Mouse (Mus musculus) left cerebral cortex, adult 18-20 months (tissue): ENCODE measurements around the gene Fbl. TPM values are rescaled to one million over a fixed set of nuclear protein-coding genes. Genes with fewer than 3 reads are reported as not detected.
"Not testable (repeated sequence)": the region's sequence is repeated elsewhere in the genome, so short reads cannot be mapped to it uniquely, and the experiment has no call there.

Source experiments
- DNase-seq, 2 experiments: peaks; one replicate each; pipeline ENCODE4 v3.0.0; 2021 to 2022; ENCODE audit warnings: low spot score in 2 of 2, mixed read lengths in 1 of 2
- long read RNA-seq, 2 experiments: library from polyadenylated mRNA; stranded (forward); transcript quantifications; one replicate each; pipeline ENCODE4 v2.0.0; 2021
- total RNA-seq, 2 experiments: library from RNA; stranded (reverse); gene quantifications; 2 replicates each; pipeline ENCODE4 v1.2.3; 2021

Gene Fbl
- total RNA-seq: 10 to 100 TPM; 47.8 to 60.2 TPM
- long read RNA-seq, experiment 1, transcript Fbl-201 (9 exons, 1,197 nt): major isoform, 28 of 33 reads
- long read RNA-seq, experiment 1, partial matches to known transcripts: 3 of 33 reads
- long read RNA-seq, experiment 1, other reads (novel, unspliced or antisense): 2 of 33 reads
- long read RNA-seq, experiment 2, transcript Fbl-201 (9 exons, 1,197 nt): major isoform, 26 of 28 reads
- long read RNA-seq, experiment 2, partial matches to known transcripts: 0 of 28 reads
- long read RNA-seq, experiment 2, other reads (novel, unspliced or antisense): 2 of 28 reads

DNA sequence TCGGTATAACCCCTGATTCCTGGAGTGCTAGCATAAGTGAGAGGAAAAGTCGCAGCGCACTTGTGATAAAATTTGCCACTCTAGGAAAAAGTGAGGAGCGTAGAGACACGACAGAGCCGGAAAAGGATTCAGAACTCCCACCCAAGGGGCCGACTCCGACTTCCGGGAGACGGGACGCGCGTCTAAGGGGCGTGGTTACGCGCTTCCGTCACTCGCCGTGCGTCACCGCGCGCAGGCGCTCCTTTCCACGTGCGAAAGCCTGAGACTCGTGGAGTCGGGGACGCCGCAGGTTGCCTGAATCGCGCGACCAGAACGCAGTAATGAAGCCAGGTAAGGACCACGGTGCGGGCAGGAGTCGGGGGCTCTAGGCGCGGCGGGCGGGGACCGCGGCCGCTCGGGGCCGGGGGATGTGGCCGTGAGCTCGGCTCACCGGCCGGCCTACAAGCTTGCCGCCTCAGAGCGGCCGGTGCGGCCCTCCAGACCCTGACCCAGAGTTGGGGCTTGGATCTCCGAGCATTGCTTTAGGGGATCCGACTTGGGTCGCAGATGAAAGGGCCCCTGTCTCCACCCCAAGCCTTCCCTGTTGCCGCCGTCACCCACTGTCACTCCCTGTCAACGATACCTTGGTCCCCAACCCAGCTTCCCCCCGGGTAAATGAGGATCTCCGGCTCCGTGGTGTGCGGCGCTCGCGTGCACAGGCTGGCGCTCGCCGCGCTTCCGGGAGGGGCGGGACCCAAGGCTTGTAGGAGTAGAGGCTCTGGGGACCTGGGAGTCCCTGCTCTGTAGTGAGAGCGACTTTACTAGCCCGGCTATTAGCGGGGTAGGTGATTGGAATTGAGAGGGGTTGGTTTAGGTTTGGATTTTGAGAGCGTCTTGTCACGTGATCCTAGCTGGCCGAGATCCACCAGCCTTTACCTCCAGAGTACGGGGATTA, at the start of gene Fbl:
Fbl (plus strand) TSS at position 222 of the 934 bp plus-strand sequence.
- DNase-seq: peak; percentile 90 to 93

GRCm38 (mm10) chr7:28129166-28129565, 40.3 kb upstream of the Fbl start, which contains the start of gene 9530053A07Rik:
TSS of gene 9530053A07Rik (plus strand) at chr7:28129466.
- no peak for DNase-seq

DNA sequence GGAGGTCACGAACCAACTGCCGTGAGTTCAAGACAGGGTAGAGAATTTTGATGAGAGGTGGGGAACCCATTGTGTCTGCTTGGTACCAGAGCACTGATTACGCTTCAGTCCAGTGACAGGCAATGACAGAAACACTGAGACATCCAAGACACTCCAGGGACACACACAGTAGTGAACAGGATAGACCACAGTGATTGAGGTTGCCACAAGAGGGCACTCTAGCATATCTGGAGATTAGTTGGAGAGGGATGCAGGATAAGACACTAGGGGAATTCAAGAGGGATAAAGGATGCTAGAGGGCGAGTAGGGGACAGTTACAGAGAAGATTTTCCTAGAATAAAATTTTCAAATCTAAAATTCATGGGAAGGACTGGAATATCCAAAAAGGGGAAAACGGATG, 31.9 kb upstream of the Fbl start:
- peak; percentile 39 to 65 for DNase-seq

- DNase-seq: peak; percentile 42 to 65
Observed at GRCm38 (mm10) chr7:28148263-28148662, 21.2 kb upstream of the Fbl start.

GRCm38 (mm10) chr7:28149841-28150240, 19.7 kb upstream of the Fbl start:
- DNase-seq: no peak

DNA sequence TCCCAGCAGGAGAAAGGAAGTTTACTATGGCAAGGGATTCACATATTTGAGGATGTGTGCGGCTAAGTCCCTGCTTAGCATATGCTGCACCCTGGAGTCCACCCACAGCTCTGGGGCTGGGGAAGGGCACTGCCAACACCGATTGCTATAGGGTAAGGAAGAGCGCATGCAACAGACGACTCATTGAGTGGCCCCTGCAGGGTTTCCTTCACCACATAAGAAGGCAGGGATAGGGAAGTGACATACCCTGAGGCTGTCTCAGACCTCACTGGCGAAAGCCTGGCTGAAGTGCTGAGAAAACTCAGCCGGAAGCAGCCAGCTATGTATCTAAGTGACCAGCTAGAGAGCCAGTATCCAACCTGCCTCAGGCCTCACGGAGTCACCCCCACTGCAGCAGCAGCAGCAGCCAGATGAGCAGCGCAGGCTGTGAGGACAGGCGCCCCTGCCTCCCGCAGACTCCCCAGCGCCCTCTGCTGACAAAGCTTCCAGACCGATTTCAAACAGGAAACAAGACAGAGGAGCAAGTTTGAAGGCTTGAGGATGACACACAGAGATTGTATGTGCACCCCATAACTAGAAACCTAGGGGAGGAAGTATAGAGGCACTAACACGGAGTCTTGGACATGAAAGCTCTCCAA, 17.8 kb upstream of the Fbl start:
- peak; percentile 49 to 59 for DNase-seq

- not testable (repeated sequence) for DNase-seq
Observed at GRCm38 (mm10) chr7:28153595-28153994, 15.9 kb upstream of the Fbl start.

DNA sequence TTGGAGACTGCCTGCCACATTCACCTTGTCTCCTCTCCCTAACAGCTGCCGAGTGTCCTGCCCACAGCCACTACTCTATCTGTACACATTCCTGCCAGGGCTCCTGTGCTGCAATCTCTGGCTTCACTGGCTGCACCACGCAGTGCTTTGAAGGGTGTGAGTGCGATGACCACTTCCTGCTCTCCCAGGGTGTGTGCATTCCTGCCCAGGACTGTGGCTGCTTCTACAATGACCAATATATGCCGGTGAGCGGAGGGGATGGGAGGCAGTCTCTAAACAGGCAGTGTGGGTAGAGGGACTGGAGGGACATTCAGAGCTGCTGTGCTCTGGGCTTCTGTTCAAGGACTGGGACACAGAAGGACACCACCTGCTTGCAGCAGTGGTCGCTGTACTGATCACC, 10.2 kb upstream of the Fbl start:
- no peak for DNase-seq

DNA sequence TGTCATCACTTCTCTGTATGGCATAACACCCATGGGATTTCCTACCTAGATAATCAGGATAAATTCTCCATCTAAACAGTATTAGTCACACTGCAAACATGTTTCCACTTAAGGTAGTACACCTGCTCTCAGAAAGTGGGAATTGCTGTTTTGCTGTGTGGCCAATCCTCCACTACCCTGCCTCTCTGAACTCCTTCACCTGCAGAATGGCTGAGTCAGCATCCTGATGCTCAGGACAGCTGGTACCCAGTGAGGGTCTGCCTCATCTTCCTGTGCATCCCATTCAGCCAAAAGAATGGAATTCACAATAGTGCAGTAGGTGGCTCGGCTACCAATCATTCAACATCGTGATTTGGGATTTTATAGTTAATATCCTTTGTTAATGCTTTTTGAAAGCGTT, 9.6 kb upstream of the Fbl start:
- DNase-seq: no peak

- no peak for DNase-seq
Observed at GRCm38 (mm10) chr7:28161163-28161749, 8.3 kb upstream of the Fbl start.

DNA sequence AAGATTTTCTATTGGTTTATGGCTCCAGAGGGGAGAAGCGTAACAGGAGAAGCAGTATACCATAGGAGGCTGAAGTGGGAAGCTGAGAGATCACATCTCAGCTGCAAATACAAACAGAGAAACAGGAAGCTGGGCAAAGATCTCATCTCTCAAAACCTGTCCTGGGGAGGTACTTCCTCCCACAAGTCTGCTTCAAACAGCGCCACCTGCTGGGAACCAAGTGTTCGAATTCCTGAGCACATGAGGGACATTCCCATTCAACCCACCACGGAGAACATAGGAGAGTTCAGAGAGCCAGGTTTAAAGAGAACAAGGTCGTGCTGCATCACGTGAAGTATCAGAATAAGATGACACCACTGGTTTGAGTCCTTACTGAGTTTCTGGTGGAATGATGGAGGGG, 4.1 kb upstream of the Fbl start:
- DNase-seq: no peak

DNA sequence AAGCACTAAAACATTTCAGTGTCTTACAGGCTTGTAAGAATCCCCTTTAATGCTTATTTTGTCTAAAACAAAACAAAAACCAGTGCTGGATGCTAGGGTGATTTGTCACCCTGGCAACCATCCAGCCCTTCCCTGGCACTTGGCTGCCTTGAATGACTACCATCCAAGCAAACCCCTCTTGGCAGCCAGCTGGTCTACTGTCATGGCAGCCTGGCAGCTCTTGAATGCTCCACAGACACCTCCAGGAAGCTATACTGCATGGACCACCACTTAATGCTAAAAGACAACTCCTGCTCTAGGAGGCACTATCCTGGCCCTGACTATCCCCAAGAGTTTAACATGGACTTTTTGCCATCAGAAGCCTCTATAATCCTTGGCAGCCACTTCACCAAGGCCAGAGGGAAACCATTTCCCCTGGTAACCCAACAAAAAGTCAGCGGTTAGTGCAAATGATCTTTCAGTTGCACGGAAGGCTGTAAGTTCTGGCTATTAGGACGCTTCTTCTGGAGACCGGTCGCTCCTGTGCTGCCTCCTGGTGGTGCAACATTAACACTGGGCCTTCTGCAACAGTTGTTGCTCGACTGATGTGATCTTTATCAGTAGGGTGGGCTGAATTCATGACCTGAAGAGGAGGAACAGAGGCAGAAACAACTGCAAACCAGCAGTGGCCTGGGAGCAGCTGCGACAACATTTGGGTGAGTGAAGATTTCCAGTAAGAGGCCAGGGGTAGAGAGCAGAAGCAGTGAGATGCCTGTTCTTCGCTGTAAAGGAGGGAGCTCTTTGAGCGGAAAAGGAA, 992 bp upstream of the Fbl start:
- peak; percentile 49 to 51 for DNase-seq

GRCm38 (mm10) chr7:28175358-28175757, 5.8 kb downstream of the Fbl start:
- no peak for DNase-seq

- DNase-seq: peak; percentile 97 to 98
Observed at GRCm38 (mm10) chr7:28179228-28179627, 9.7 kb downstream of the Fbl start, which contains the start of gene Dyrk1b. TSS of gene Dyrk1b (plus strand) at chr7:28179469.

DNA sequence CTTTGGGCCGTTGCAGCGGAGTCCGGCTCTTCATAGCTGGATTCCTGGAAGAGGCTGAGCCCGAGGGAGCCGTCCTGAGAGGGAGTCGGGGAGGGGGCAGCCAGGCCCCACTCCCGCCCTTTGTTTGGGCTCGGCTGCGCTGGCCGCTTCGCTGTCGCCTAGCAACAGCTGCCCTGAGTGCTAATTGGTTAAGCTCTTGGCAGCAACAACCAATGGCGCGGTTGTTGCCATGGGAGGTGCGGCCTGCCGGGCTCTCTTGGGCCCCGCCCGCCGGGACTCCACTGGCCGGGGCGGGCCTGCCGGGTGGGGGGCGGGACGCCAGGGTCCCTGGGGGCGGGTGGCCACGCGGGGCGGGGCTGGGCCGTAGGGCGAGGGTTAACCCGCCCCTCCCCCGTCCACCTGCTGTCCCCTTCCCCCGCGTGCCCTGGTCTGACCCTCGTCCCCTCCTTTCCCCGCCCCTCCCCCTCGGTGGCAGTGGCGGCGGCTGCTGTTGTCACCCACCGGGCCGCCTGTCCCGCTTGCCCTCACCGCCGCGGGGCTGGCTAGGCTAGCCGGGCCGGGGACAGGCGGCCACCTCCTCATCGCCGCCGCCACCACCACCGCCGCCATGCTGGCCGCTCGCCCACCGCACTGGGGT, 10.3 kb downstream of the Fbl start:
- DNase-seq: peak; percentile 91 to 95

GRCm38 (mm10) chr7:28180890-28181289, 11.4 kb downstream of the Fbl start:
- no peak for DNase-seq

DNA sequence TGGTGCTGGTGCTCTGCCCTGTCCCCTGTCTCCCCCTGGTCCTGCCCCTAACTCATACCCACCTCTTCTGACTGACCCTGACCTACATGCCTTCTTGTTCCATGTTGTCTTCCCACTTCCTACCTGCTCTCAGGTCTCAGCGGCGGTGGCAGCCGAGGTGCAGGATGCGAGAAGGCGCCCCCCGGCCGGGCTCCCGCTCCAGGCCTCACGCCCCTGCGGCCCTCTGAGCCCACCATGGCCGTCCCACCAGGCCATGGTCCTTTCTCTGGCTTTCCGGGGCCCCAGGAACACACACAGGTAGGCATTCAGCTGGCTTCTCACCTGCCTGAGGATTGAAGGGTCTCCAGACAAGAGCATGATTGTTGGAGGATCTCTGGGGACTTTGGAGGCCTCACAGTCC, 11.9 kb downstream of the Fbl start:
- no peak for DNase-seq

DNA sequence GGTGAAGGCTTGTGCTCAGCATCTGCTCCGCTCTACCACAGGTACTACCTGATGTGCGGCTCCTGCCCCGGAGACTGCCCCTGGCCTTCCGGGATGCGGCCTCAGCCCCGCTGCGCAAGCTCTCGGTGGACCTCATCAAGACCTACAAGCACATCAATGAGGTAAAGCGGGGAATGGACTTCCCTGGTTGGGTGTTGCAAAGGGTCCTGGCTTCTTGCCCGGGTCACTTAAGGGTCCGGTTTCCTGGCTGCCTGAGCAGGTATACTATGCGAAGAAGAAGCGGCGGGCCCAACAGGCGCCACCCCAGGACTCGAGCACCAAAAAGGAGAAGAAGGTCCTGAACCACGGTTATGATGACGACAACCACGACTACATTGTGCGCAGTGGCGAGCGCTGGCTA, 12.8 kb downstream of the Fbl start:
- DNase-seq: no peak

DNA sequence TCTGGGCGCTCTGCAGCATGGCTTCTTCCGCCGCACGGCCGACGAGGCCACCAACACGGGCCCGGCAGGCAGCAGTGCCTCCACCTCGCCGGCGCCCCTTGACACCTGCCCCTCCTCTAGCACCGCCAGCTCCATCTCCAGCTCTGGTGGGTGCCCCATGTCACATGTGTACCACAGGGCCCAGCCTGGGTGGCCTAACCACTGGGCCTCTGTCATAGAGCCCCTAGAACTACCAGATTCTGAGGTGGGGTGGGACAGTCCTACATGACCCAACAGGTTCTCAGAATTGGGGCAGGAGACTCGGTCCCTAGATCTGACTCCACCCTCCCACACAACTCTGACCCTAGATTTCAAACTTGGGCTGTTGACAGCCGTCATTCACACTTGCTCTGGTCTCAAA, 16.4 kb downstream of the Fbl start:
- no peak for DNase-seq

DNA sequence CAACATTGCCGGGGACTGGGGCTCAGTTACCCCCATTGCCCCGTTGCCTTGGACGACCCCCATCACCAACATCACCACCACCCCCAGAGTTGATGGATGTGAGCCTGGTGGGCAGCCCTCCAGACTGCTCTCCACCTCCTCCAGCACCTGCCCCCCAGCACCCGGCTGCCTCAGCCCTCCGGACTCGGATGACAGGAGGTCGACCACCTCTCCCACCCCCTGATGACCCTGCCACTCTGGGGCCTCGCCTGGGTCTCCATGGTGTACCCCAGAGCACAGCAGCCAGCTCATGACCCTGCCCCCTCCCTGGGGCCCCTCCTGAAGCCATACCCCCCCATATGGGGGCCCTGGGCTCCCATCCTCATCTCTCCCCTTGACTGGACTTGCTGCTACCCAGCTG, 17.1 kb downstream of the Fbl start:
- DNase-seq: no peak
